Mouse (Mus musculus) heart, postnatal 4 days (tissue): ENCODE data around the gene Tfec. TPM values are rescaled to one million over a fixed set of nuclear protein-coding genes. Genes with fewer than 3 reads are reported as not detected.

Experiments used
- DNase-seq: peaks from one replicate; pipeline ENCODE4 v3.0.0; 2021
- total RNA-seq, 2 experiments: library from RNA; stranded (reverse); gene quantifications; 2 replicates each; pipeline ENCODE4 v1.2.3; 2021

The Tfec gene
- total RNA-seq, result under 1 TPM; 0.43 to 0.63 TPM

DNA sequence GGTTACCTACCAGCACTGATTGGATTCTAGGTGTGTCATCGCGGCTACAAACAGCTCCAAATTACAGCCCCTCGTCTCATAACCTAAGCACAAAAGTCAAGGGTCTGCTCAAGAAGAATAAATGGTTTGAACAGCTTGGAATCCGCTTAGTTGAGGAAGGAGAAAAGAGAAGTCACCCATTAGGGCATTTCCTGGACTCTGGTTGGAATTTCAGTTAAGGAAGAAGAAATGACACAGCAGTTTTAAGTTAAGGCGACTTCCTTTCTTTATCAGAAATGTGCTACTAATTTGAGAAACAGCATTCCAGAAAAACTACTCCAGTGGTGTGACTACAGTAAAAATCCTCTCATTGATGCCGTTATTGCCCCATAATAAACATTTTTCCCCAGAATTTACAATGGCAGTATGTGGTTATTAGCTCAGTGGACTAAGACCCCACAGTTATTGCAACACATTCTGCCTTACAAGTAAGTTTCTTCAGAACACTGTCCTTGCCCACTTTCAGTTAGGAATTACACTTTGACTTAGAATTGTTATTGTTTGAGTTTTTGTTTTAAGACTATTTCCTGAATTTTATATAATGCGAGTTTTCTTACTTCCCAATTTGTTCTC is at the start of gene Tfec:
Tfec (minus strand) TSS at position 191 of the 612 bp plus-strand sequence.
- DNase-seq, result no peak

DNA sequence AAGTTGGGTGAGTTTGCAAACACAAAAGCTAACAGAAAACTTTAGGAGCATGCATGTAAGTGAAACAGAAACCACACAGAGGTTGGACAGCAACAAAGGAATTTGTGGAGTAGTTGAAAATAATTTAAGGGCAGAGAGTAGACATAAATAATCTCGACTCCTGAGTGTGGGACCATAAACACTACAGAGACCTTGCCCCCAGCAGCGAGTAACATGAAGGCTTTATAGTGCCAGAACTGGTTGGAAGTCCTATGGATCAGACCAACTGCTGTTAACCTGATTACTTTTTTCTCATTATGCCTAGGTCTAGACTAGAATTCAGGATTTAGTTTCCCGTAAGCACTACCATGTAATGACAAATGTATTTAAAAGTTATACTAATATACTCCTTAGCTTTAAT is 49.6 kb upstream of the Tfec start:
- DNase-seq, result no peak

DNA sequence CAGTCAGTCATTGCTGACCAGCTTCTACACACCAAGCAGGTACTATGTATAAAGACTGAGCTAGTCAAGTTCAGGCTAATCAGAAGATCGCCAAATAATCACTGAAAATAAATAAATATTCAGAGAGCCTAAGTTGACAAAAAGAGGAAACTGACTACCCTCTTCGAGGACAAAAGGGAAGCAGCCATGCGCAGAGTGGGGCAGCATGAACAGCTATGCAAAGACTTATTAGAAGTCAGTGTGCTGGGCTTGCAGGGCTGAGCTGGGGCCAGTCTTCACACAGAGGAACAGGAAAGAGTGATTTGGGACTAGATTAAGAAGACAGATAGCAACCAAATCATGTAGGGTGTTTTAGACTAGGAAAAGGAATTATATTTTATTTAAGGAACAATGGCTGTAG is 45.3 kb upstream of the Tfec start:
- DNase-seq, result no peak

DNA sequence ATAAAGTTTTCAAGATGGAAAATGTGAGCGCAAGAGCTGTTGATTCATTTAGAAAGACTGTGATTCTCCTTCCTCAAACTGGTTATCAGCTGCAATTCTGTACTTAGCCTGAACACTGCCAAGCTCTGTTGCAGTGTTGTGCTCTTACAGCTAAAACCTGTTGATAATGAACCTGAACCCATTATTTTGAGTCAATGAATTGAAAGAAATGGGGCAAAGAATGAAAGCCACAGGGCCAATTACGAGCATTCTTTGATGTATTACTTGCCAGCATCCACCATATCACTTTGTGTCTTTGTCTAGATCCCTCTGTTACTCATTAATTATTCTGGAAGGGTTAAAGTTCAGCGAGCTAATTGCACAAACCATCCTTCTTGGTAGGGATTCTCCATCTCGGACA is 44.2 kb upstream of the Tfec start:
- no peak for DNase-seq

DNA sequence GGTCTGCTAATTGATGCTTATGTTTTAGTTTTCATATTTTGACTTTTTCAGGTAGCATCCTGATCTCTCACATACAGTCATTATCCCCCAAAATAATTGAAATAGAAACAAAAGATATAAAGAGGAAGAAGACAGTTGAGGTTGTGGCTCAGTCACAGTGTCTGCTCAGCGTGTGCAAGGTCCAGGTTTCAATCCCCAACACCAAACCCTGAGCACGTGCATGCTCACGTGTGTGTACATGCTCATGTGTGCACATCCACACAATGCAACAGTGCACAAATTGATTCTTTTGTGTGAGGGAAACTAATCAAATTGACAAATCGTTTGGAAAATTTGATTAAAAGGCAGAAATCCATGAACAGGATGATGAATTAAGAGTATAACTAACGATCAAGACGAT is 32.8 kb upstream of the Tfec start:
- no peak for DNase-seq

DNA sequence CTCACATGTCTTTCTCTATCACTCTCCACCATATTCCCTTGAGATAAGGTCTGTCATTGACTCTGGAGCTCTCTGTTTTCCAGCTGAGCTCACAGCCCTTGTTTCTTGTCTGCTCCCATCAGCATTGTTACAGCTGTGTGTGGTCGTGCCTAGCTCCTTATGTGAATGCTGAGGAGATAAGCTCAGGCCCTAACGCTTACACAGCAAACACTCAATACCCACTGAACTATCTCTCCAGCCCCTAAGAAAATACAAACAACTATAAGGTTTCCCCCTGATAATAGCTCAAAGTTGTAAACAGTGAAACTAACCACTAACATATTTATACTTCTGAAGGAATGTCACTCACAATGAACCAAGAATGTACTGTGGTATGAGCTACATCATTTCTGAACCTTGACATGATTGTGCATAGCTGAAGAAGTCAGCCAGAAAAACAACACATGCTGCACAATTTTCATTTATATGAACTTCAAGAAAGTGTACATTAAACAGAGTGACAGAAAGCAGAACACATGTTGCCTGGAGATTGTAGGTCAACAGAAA is 21.9 kb upstream of the Tfec start:
- no peak for DNase-seq

DNA sequence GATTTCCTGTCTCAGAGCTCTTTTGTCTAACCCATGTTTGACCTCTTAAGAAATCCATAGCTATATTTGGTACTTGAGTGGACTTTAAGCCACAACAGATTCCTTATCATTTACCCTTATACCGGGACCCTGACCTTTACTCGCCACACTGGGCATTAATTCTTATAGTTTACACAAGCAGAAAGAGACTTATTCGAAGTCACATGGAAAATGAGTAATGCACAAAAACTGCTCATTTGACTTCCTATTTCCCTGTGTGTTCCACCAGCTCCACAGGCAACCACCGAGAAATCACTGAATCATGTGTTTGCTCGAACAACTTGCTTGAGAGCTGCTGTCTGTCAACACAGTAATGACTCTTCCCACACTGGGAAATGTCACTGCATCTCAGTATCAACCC is 6.4 kb downstream of the Tfec start:
- DNase-seq, result no peak

DNA sequence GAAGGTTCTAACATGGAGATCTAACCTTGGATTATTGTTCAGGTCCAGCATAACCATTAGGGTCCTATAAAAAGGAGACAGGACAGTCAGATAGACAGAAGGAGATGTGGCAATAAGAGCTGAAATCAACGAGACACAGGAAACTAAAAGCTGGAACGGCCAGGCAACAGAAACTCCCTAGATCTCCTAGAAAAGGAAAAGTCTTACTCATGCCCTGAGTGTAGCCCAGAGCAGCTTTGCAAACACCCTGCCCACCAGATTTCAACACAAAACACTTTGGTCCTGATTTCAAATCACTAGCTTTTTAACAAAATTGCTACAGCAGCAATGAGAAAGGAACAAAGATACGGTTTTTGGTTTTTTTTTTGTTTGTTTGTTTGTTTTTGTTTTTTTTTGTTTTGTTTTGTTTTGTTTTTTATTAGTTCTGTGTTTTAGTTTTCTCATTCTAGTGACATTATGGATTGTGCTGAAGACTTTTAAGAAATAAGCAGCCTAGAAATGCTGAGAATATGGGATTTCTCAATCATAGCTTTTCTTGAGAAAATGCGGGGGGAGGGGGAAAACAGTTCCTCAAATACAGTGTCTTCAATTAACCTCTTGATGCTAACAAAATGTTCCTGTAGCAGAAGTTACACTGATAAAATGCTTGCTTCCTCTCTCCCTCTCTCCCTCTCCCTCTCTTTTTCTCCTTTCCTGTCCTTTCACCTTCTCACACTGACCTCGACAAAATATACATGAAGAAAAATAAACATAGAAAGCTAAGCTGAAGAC is 14.5 kb downstream of the Tfec start:
- DNase-seq, result no peak

DNA sequence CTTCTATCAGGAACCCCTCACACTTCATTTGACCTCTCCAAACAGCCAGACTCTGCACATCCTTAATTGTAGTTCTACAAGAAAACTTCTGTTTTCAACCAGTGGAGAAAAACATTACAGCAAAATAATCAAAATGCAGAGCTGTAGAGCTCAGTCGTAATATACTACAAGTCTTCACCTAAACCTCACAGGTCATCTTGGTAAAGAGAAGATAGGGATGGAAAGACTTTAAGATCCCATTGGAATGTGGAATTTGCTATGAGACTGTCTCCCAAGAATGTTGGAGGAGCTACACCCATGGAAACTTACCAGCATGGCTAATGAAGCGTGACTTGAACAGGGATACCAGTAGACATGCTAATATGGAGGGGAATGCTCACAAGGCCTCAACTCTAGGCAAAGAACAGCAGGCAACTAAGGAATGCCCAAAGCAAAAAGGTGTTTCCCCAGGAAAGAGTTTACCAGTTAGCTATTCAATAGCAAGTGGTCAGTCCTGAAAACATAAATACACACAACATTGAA is 24.2 kb downstream of the Tfec start:
- DNase-seq, result no peak

DNA sequence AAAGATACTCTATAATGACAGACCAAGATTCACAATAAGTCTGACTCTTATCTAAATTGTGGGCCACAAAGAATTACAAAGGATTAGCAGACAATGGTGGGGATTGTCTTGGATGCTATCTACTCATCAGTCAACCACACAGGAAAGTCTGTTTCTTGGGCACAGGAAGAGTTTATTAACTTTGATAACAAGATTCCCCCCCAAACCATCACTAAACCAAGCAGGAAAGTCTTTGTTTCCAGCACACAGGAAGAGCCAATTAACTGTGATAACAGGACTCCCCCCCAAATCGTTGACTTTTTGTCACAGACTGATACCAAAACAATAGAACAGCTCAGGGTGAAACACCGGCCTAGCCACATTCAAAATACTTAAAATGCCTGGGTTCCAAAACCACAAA is 28.2 kb downstream of the Tfec start:
- no peak for DNase-seq

DNA sequence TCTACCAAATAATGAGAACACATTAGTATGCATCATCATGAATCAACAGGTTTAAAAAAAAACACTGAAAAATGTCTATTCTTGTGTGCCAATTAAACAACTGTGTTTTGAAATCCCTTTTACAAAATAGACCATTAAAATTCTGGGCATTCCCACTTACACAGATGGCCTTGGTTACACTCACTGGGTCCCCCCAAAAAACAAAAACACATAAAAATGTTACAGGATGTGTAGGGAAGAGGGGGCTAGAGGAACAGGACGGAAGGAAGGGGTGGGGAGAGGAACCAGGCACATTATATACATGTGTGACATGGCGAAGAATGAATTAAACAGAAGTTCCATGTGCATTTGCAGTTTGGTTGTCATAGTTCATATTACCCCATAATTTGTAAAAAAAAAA is 29.9 kb downstream of the Tfec start:
- no peak for DNase-seq

DNA sequence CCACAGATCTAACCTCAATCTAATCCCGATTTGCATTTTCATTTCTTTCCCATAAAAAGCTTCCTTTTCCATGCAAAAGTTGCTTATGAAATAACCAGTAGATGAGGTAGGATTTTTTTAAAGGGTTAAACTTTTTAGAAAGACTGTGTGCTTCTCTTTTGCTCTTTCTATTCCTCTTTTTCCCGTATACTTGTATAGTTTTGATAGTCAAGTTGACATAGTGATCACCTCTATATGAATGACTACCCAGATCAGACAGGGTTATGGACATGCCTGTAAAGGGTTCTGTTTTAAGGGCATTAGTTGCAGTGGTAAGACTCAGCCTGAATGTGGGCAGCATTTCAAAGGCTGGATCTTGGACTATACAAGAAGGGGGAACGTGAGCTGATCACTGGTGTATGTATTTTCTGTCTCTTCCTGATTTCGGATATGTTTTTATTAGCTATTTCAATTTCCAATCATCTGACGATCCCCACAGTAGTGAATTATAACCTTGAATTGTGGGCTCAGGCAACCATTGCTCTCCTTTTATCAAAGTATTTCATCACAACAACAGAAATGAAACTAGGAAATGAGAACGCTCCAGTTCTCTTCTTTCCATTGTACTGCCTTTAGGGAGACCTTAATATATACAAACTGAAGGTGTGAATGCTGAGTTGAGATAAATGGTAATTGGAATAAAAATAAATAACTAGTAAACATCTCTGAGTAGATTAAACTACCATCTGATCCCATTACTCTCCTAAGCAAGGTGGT is 35.3 kb downstream of the Tfec start:
- no peak for DNase-seq

DNA sequence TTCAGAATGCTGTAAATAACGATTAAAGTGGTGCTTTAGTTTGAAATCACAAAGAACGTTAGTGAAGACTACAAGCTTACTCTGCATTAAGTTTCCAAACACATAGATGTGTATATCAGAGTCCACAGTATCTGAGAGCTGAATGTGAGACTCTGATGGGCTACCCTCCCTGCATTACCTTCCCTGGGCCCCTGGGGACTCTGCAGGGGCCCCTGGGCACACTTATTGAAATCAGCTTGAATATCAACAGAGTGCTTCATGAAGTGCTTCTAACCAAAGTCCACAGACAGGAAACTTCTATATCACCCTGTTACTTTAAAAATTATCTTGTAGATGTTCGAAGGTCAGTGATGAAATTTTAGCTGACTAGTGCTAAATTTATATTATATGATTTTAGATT is 36.2 kb downstream of the Tfec start:
- no peak for DNase-seq

DNA sequence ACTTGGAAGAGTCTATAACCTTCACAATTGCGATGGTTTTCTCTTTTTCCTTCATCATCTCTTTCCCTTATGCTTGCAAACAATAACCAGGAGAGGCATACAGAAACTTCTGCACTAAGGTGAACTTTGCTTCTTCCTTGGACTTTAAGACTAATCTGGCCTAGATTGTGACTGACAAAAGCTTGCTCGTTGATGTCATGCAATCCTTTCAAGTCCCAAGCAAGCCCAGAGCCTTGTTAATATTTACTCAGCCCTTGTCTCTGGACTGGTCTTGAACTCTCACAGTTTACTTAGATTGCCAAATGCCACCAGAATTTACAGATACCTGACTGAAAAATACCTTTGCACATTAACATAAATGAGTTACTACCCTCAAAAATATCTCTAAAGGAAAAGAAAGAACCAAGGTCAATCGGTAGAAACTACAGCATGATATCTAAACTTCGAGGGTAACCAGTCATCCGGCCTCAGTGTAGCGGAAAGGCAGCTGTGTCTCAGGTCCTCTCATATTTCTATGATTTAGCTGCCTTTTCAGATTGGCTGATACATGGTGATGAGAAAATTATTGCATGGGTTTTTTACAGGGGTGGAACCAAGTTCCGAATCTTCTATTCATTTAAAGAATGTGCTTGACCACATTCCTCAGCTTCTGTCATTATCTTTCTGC is 42.2 kb downstream of the Tfec start:
- DNase-seq, result no peak

DNA sequence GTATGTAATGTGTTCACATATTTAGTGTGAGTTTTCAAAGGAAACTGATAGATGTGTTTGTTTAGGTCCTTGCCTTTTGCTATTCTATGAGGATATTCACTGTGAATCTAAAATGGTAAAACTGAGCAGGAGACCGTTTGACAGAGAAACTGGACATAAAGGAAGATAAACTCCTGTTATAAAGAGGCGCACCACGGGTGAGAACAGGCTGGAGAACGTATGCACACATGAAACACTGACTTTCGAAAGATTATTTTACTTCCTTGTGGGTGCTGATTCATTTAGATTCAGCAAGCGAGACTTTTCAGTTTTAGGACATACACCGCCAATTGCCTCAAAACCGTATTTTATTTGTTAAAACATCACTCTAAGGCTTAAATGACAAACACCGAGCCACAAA is 43.3 kb downstream of the Tfec start:
- no peak for DNase-seq

DNA sequence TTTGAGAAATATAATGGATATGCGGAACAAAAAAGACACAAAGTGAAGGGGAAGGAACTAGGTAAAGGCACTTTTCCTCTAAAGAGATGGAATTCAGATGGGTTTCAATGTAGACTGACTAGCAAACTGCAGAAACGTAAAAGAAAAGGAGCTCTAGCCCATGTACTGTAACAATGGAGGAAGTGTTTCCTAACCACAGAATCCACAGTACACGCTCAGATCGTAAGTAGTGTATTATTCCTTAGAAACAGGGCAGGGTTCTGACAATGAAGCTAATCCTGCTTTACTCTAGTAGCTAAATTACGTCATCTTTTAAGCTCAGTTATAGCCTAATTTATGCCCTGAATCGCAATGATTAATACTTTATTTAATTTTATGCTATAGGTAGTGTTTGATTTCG is 51.7 kb downstream of the Tfec start:
- no peak for DNase-seq

DNA sequence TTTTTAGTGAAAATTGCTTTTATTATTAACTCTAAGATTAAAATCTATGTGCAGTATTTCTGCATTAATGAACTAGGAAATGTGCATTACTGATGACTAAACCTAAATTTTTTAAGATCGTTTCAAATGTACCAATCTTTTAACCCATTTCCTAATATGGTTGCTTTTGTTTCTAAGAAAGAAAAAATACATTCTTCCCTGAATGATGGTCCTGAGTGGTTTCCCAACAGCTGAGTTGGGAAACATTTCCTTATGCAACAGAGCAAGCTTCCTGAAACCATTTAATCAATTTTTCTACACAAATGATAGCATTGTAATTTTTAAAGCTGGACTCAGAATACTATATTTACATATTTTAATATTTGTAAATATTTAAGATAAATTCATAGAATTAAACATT is 62.6 kb downstream of the Tfec start:
- no peak for DNase-seq

DNA sequence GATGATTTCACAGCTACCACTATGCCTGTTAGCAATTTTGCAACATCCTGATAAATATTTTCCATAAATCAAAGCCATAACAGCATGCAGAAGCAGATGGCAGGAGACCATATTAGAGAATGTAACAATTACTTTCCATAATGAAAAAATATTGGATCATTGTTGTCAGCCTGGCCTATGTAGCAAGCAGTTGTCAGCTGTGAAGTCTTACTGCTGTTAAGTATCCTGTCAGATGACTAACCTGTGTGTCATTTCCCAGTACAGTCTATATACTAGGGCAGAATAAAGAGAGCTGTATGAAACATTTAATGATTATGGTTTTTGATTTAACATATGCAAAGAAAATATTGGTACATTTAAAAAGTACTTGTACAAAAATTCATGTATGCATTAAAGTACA is 69.9 kb downstream of the Tfec start:
- no peak for DNase-seq

DNA sequence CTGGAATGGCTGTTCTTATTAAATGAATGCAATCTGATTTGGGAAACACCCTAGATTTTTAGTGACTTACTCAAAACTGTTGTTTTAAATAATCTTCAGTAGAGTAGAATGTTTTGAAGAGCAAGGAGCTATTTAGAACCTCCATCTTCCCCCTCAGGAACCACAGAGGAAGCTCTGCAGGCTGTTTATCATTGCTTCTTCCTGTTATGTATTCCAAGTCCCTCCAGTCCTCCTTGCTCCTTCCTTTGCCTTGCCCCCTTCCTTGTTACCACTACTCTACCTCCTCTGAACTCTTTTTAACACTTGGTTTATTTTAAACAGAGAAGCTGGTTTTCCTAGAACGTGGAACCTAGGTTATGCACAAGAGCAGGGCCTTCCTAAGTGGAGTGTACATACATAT is 76.3 kb downstream of the Tfec start:
- no peak for DNase-seq

DNA sequence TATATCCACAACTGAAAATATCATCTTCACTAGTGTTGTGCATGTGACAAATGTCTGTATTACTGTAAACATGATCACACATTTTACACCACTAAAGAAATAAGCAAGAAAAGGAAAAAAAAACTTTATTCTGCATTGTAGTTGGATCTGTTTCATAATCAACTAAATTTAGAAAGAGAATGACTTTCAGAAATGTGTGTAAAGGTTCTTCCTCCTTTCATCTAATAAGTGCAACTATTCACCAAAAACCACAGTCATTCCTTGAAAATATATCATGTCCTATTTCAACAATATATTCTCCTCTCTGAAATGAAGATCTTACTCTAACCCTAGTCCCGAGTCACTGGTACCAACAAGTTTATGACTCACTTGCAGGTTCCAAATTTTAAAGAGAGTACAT is 91.9 kb downstream of the Tfec start:
- no peak for DNase-seq

DNA sequence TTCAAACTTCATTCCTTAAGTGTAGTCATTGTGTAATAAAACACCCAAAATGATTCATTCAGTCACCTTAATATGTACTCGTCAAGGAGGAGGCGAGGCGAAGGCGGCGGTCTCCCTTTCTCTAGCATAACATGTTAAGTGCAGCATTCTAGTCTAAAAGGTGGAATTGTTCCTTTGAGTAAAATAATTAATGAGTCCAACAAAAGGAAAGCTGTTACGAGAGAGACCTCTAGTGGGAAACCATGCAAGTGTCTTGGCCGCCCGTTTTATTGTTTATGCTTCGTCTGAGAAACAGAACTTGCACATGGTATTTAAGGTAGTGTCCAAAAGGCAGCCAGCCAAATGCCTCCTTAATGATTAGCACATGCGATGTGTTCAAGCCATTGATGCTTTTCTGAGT is 100.6 kb downstream of the Tfec start:
- DNase-seq, result peak; percentile 36

DNA sequence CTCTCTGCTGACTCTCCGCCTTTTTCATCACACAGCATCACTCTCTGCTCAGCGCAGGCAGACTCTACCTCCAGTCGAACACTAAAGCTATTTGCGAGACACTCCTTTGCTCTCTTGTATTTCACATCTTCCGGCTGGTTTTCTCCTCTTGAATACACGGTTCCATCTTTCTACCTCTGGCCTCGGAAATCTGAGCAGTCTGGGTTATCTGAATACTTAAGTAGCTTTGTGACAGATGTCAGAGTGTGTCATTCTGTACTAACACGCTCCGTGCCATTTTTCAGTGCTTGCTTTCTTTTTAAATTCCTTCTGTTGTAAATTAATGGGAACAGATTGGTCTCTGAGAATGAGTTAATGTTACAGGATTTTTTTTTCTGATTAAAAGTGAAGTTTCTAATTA is 101.3 kb downstream of the Tfec start:
- no peak for DNase-seq

DNA sequence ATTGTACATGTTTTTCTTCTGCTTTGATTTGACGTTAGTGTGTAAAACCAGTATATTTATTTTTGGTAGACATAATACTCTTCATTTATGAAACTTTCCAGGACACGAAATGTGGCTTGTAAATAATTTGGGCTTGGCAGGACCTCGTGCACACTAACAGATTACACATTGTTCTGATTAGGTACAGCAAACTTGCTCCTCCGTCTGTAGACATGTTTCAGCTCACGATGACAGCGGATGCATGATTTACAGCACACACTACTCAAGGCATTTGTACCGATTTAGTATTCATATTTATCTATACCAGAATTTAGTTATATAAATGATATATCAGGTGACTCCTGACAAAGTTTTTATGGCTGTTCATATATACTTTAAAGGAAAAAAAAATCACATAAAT is 104.2 kb downstream of the Tfec start:
- DNase-seq, result no peak
